ENCODE assay signal across 7 mouse cellular contexts in genomic region chr12:52602883-52603694, GRCm38 (mm10).
A peak's percentile ranks its signal among the peaks of the same experiment; 100 is the strongest.
DNase-seq lines count a peak whose midpoint lies in the region; ATAC-seq and TF ChIP-seq lines count a peak whose summit lies in the region.

No protein-coding gene starts in this region.

- H3K9ac ChIP-seq in intestine, postnatal 0 days (ENCODE audit: low read depth, low read length): peak overlapping the region; percentile 84
- H3K9ac ChIP-seq in midbrain, embryonic 13.5 days (replicated peaks): peak overlapping the region; percentile 76

- WGBS in intestine, postnatal 0 days: under 1% methylated on average over 35 of the region's 35 CpGs
- under 1% methylated on average over 35 of the region's 35 CpGs for WGBS in limb, embryonic 10.5 days
- under 1% methylated on average over 35 of the region's 35 CpGs for WGBS in midbrain, embryonic 13.5 days

- H3K4me3 ChIP-seq in intestine, postnatal 0 days (ENCODE audit: low read depth, low read length): peak overlapping the region; percentile 63
- peak overlapping the region; percentile 92 for H3K4me3 ChIP-seq in limb, embryonic 10.5 days
- H3K4me3 ChIP-seq in midbrain, embryonic 13.5 days (replicated peaks): peak overlapping the region; percentile 95

- peak; percentile 88 for ATAC-seq in intestine, postnatal 0 days
- peak; percentile 91 for ATAC-seq in midbrain, embryonic 13.5 days

- no peaks in the 10 kb centered on the region for H3K27me3 ChIP-seq in intestine, postnatal 0 days (replicated peaks; ENCODE audit: control insufficient read depth, insufficient read depth, low read length)
- no peaks in the 10 kb centered on the region for H3K27me3 ChIP-seq in limb, embryonic 10.5 days (ENCODE audit: low read depth, poor library complexity, severe bottlenecking)
- H3K27me3 ChIP-seq in midbrain, embryonic 13.5 days: no peaks in the 10 kb centered on the region

- peaks cover 6% of the 10 kb centered on the region for H3K4me1 ChIP-seq in intestine, postnatal 0 days (replicated peaks; ENCODE audit: control insufficient read depth, insufficient read depth, low read length)
- H3K4me1 ChIP-seq in limb, embryonic 10.5 days: peaks cover 12% of the 10 kb centered on the region
- peaks cover 12% of the 10 kb centered on the region for H3K4me1 ChIP-seq in midbrain, embryonic 13.5 days (replicated peaks)

- DNase-seq in adrenal gland, adult 8-10 months: peak; percentile 80
- DNase-seq in embryo, embryonic 9.5 days (ENCODE audit: extremely low spot score): peak; percentile 90
- DNase-seq in gonadal fat pad, adult 2 months (ENCODE audit: low read depth): peak; percentile 57
- peak; percentile 87 for DNase-seq in limb, embryonic 10.5 days (ENCODE audit: low spot score)
- DNase-seq in spleen, adult 12 weeks (ENCODE audit: low spot score): peak; percentile 83

- peak overlapping the region; percentile 77 for H3K4me2 ChIP-seq in intestine, postnatal 0 days (replicated peaks; ENCODE audit: low read depth)
- H3K4me2 ChIP-seq in midbrain, embryonic 13.5 days (replicated peaks): peak overlapping the region; percentile 76

- peak overlapping the region; percentile 98 for H3K27ac ChIP-seq in intestine, postnatal 0 days (ENCODE audit: low read depth, low read length)
- peak overlapping the region; percentile 97 for H3K27ac ChIP-seq in limb, embryonic 10.5 days
- H3K27ac ChIP-seq in midbrain, embryonic 13.5 days: peak overlapping the region; percentile 84

- no peaks in the 10 kb centered on the region for H3K36me3 ChIP-seq in intestine, postnatal 0 days (ENCODE audit: control insufficient read depth, insufficient read depth)
- no peaks in the 10 kb centered on the region for H3K36me3 ChIP-seq in limb, embryonic 10.5 days
- no peaks in the 10 kb centered on the region for H3K36me3 ChIP-seq in midbrain, embryonic 13.5 days

- 0 out of 2 replicates have a peak, but pooled peaks cover 4% of the 10 kb centered on the region for H3K9me3 ChIP-seq in intestine, postnatal 0 days (ENCODE audit: control insufficient read depth)
- no peaks in the 10 kb centered on the region for H3K9me3 ChIP-seq in limb, embryonic 10.5 days (replicated peaks)
- H3K9me3 ChIP-seq in midbrain, embryonic 13.5 days: no peaks in the 10 kb centered on the region

- no peak for TF ChIP-seq CTCF in intestine, postnatal 0 days (IDR thresholded peaks at IDR 0.05; ENCODE audit: low read depth)

Comparison
In these comparisons a context has a peak if more than half of its experiments do, and no peak if none do; other contexts are left out.
1. Peak in every context shown above with its lines: DNase-seq, ATAC-seq, H3K4me3 ChIP-seq and H3K27ac ChIP-seq.